Mouse (Mus musculus) monocyte, adult 5-6 weeks (primary cell): ENCODE measurements around the gene Chmp1a. TPM values are rescaled to one million over a fixed set of nuclear protein-coding genes. Genes with fewer than 3 reads are reported as not detected.

ENCODE experiments used
- ATAC-seq: fragments of 153-309, 156-312 bp; replicated peaks from 2 replicates; pipeline ENCODE4 v1.8.0; 2017; ENCODE audit warnings: mild to moderate bottlenecking; ENCODE audit not compliant: low TSS enrichment, insufficient number of reproducible peaks, severe bottlenecking, poor library complexity, low FRiP score
- total RNA-seq: library from RNA; stranded (forward); fragments of 200-1000, 200-491, 200-594 nt; gene quantifications from 3 replicates; pipeline ENCODE4 v1.2.3, GENCODE M21; 2017

The Chmp1a gene
- total RNA-seq, 1 experiment from 2014 or later, result 64.6 TPM

DNA sequence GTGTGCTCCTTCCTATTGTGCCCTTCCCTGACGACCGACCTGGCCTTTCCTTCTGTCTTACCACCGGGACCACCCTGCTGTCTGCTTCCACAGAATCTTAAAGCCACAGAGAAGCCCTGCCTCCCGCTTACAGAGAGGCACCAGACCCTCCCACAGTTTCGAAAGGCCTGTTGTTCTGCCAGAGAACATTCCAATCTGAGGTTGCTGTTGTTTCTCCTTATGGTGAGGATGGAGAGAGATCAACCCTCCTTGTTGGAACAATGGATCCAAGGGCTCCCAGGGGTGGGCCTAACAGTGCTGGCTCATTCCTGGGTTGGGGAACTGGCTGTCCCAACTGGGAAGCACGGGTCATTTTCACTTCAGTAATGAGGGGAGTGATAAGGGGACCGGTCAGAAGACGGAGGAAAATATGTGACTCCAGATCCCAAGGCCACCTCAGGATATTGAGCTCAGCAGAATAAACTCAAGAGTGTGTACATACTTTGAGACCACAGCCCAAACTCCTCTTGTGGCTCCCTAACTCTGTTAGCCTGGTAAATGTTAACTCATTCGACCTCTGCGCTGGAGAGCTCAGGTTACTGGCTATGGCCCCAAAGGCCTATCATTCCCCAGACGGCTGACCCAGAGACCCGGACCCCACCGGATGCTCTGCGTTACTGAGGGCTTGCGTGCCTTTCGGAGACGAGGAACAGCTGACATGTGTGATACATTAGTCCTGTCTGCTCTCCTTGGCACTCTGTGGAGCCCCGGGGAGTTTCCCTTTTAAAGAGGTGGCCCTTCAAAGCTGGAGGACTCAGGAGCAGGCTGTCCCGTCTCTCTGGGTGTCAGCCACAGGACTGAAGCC lies 26.8 kb downstream of the Chmp1a start, which contains the start of gene Dpep1:
Gene Dpep1 (plus strand): TSS at position 677 of the 844 bp plus-strand sequence.
- no peak for ATAC-seq

DNA sequence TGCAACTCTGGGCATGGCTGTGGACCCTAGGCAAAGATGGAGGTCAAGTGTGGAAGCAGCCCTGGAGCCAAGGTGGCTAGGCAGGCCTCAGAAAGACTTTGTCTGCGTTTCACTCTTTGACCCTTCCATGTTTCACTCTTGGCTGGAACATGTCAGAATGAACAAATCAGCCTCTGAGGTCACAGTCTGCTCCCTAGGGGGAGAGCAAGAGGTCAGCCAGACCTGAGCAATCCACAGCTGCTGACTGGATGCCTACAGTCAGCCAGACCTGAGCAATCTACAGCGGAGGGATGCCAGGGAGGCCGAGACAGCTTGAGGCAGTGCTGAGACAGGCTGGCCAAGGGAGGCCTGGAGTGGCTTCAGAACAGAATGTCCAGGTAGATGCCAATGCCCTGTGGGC lies 31.2 kb downstream of the Chmp1a start:
- ATAC-seq, result no peak

DNA sequence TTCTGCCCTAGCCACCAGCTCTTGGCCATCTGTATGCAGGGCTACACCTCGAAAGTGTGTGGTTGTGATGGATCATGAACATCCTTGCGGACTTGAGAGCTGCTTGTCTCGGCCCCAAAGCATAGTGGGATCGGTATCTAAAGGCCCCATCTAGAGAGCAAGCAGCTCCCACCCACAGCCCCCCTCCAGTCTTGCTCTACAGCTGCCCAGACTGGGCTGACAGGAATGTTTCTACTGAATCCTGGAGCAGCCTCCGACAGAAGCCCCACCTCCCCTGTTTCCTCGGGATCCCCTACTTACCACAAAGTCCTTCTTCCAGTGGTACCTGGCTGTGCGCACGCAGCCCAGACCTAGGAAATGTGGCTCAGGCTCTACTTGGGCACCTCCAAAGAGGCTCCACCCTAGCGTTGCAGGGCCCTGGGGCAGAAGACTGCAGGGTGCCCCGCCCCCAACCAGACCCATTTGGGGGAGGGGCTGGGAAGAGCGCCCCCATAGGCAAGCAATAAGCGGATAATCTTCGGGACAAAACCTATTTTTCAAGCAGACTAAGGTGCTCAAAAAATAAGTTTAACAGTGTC lies 54.6 kb downstream of the Chmp1a start, which contains the start of gene Sult5a1:
Gene Sult5a1 (minus strand): TSS at position 428 of the 578 bp plus-strand sequence.
- ATAC-seq, result no peak

DNA sequence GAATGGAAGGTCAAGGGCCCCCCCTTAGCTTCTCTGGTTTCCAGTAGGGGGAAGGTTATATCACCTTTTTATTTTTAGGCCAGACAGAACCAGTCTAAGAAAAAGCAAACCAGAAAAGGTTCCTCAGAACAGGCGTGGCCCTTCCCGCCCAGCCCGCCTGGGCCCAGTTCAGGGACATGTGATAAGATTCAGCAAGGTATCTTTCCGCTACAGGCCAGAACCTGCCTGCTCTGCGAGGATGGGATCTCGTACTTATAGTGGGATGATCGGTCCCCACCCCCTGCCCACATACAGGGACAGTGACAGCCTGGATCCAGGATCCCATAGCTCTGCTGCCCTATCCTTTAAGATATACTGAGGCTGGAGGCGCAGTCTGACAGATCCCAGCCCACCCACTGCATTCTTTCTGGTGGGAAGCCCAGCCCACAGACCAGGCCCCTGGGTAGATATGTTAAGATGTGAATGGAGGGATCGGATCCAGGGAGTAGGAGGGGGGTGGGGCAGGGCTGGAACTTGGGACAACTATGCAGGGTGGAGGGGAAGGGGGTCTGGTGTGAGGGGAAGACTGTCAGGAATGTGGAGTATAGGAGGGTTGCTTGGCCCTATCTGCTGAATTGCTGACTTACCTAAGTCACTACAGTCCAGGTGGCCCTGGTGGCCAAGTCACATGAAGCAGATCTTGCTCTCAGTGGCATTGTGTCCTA lies 56.3 kb downstream of the Chmp1a start:
- ATAC-seq, result no peak

DNA sequence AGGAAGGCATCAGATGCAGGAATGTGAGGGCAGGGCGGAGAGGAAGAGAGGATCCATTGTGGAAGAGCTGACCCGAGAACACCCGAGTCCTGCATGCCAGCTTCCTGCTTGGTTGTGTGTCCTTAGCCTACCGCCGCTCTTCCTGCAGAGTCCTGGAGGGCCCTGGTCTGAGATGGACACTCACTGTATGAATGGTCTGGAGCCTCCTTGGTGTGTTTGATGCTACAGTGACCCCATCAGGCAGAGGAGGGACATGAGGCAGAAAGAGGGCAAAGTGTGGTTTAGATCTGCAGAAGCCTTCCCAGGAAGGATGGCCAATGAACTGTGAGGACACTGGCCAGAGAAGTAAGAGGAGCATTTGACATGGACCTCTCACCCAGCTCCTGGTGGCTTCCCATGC lies 57.4 kb downstream of the Chmp1a start:
- ATAC-seq, result no peak

Other genes with a start within 250 kb of the Chmp1a start
- gene Ankrd11, start 170.5 kb downstream of the Chmp1a start, total RNA-seq, result 160 to 261 TPM (median 161 TPM) in 3 replicates
- 42.5 to 63.1 TPM (median 50.2 TPM) in 3 replicates for gene Spg7, start 149.8 kb downstream of the Chmp1a start, total RNA-seq
- gene Rpl13, start 110.4 kb downstream of the Chmp1a start, total RNA-seq, result 1,374 to 1,974 TPM (median 1,861 TPM) in 3 replicates
- 3.8 to 29.8 TPM (median 13.9 TPM) in 3 replicates for gene Cpne7, start 95.4 kb downstream of the Chmp1a start, total RNA-seq
- gene Sult5a1, start 54.4 kb downstream of the Chmp1a start, total RNA-seq, result not detected in 3 replicates
- gene Dpep1, start 26.5 kb downstream of the Chmp1a start, total RNA-seq, result not detected in 3 replicates
- not detected in 3 replicates for gene Spata33, start 69 bp upstream of the Chmp1a start, total RNA-seq
- gene Cdk10, start 12.1 kb upstream of the Chmp1a start, total RNA-seq, result 25.8 to 42.8 TPM (median 39.1 TPM) in 3 replicates
- gene Spata2l, start 23.5 kb upstream of the Chmp1a start, total RNA-seq, result 0.85 to 3.6 TPM (median 0.95 TPM) in 3 replicates
- gene Zfp276, start 41.4 kb upstream of the Chmp1a start, total RNA-seq, result 17.2 to 28.0 TPM (median 25.4 TPM) in 3 replicates
- gene Vps9d1, start 41.6 kb upstream of the Chmp1a start, total RNA-seq, result 28.2 to 59.4 TPM (median 54.9 TPM) in 3 replicates
- 11.2 to 31.4 TPM (median 24.6 TPM) in 3 replicates for gene Fanca, start 105.8 kb upstream of the Chmp1a start, total RNA-seq
- gene Spire2, start 120.0 kb upstream of the Chmp1a start, total RNA-seq, result 0.32 TPM in 1 of 3 replicates, not detected in the others
- gene Tcf25, start 161.0 kb upstream of the Chmp1a start, total RNA-seq, result 415 to 577 TPM (median 562 TPM) in 3 replicates
- gene Mc1r, start 194.3 kb upstream of the Chmp1a start, total RNA-seq, result not detected in 3 replicates
- 0.29 to 0.96 TPM (median 0.76 TPM) in 3 replicates for gene Tubb3, start 198.7 kb upstream of the Chmp1a start, total RNA-seq
- 9.1 to 9.7 TPM (median 9.4 TPM) in 3 replicates for gene Def8, start 210.8 kb upstream of the Chmp1a start, total RNA-seq